Mouse (Mus musculus): ENCODE data around the gene Nrap. TPM values are rescaled to one million over a fixed set of nuclear protein-coding genes. Genes with fewer than 3 reads are reported as not detected.
A peak's percentile ranks its signal among the peaks of the same experiment; 100 is the strongest.
"Not testable (repeated sequence)": the region's sequence is repeated elsewhere in the genome, so short reads cannot be mapped to it uniquely, and the experiment has no call there.

Gene Nrap
- polyA plus RNA-seq, 1 experiment from 2014 or later: 0.65 TPM

DNA sequence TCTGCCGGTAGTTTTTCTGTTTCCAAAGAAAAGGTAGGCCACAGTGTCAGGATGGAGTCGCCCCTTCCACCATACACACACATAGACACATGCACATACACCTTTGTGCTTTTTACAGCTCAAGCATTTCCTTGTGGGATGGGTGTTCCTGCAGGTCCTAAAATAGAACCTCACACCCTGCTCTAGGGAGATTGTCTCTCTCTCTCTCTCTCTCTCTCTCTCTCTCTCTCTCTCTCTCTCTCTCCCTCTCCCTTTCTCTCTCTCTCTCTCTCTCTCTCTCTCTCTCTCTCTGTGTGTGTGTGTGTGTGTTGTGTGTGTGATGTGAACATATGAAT lies 32.5 kb downstream of the Nrap start:
- WGBS: 75% methylated on average over 2 of the region's 2 CpGs
- ATAC-seq (ENCODE audit: low FRiP score); H3K4me1 ChIP-seq; H3K4me2 ChIP-seq; H3K27ac ChIP-seq (replicated peaks); H3K27me3 ChIP-seq (replicated peaks); H3K4me3 ChIP-seq (replicated peaks); H3K9me3 ChIP-seq (replicated peaks); H3K9ac ChIP-seq (replicated peaks); H3K36me3 ChIP-seq: not testable (repeated sequence)

DNA sequence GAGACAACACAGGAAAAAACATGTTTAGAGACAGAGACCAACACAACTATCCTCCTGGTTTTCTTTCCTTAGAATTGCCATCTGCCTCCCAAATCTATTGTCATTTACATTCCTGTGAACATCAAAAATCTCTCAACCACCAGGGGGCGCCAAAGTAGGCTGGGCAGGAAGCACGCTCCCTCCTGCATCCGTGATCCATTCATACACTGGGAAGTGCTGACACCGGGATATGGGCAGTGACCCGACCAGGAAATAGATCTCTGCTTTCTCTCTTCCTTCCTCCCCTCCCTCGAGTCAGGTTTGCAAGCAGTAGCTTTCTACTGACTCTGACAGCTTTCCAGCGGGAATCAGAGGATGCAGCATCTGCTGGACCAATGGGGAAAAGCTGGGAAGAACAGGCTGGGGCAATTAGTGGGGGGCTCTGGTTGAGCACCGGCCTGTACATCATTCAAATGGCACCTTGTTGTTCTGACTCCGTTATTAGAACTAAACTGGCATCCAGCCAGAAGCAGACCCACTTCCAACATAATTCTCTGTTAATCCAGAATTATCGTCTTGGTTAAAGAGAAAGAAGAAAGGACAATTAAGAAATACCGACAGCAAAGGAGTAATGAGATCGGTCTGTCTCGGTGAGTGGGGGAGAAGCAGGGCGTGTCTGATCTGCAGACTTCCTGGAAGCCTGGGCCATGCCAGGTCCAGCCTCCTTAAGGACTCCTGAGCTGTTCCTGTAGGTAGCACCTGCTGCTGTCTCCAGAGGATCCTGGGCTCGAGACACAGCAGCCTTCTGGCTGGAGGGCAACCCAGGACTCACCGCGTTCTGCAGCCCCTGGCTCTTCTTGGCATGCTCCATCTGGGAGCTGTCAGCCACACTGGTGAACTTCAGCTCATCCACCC lies 33.1 kb downstream of the Nrap start:
- H3K4me2 ChIP-seq: no peak overlapping the region

DNA sequence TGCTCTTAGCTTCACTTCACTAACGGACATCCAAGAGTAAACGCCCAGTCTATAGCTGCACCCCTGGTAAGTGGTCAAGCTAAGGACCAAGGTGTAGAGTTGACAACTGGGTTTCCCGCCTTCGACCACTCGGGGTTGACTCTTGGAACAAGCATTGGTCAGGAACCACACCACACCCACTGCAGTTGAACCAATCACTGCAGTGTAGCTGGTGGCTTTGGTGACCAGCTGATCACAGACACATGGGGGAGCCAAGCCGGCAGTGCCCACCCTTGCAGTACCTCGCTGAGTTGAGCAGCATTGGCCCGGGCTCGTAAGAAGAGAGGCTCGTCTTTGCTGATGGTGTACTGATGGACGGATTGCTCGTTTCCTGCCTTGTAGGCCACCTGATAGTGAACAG lies 34.6 kb downstream of the Nrap start:
- WGBS: 91% methylated on average over 12 of the region's 12 CpGs
- no peak overlapping the region for H3K27ac ChIP-seq (replicated peaks)
- H3K4me3 ChIP-seq (replicated peaks): no peak overlapping the region
- no peak overlapping the region for H3K9ac ChIP-seq (replicated peaks)
- no peaks in the 10 kb centered on the region for H3K27me3 ChIP-seq (replicated peaks)
- no peaks in the 10 kb centered on the region for H3K9me3 ChIP-seq (replicated peaks)
- H3K36me3 ChIP-seq: no peaks in the 10 kb centered on the region
- ATAC-seq (ENCODE audit: low FRiP score): no peak
- peaks cover 4% of the 10 kb centered on the region; the same call in 1 of the 2 replicates for H3K4me1 ChIP-seq
- H3K4me2 ChIP-seq: no peak overlapping the region

More for the DNA sequence above, 33.1 kb downstream of the Nrap start:
- H3K4me1 ChIP-seq: peaks cover 4% of the 10 kb centered on the region; the same call in 1 of the 2 replicates
- H3K4me3 ChIP-seq (replicated peaks): no peak overlapping the region
- no peak overlapping the region for H3K27ac ChIP-seq (replicated peaks)
- no peak for ATAC-seq (ENCODE audit: low FRiP score)
- no peaks in the 10 kb centered on the region for H3K27me3 ChIP-seq (replicated peaks)
- H3K9me3 ChIP-seq (replicated peaks): no peaks in the 10 kb centered on the region
- no peaks in the 10 kb centered on the region for H3K36me3 ChIP-seq
- no peak overlapping the region for H3K9ac ChIP-seq (replicated peaks)
- 45% methylated on average over 17 of the region's 17 CpGs for WGBS

GRCm38 (mm10) chr19:56353689-56354088 lies 36.1 kb downstream of the Nrap start:
- H3K4me3 ChIP-seq (replicated peaks): no peak overlapping the region
- no peaks in the 10 kb centered on the region for H3K27me3 ChIP-seq (replicated peaks)
- H3K9ac ChIP-seq (replicated peaks): no peak overlapping the region
- ATAC-seq (ENCODE audit: low FRiP score): no peak
- no peaks in the 10 kb centered on the region for H3K9me3 ChIP-seq (replicated peaks)
- no peak overlapping the region for H3K27ac ChIP-seq (replicated peaks)
- H3K36me3 ChIP-seq: no peaks in the 10 kb centered on the region
- 88% methylated on average over 10 of the region's 10 CpGs for WGBS
- peaks cover 4% of the 10 kb centered on the region; the same call in 1 of the 2 replicates for H3K4me1 ChIP-seq
- no peak overlapping the region for H3K4me2 ChIP-seq

- no peaks in the 10 kb centered on the region for H3K36me3 ChIP-seq
- 45% methylated on average over 6 of the region's 6 CpGs for WGBS
- peaks cover 1% of the 10 kb centered on the region for H3K4me1 ChIP-seq
- no peak overlapping the region for H3K4me3 ChIP-seq (replicated peaks)
- H3K9me3 ChIP-seq (replicated peaks): no peaks in the 10 kb centered on the region
- no peak for ATAC-seq (ENCODE audit: low FRiP score)
- no peak overlapping the region for H3K27ac ChIP-seq (replicated peaks)
- H3K4me2 ChIP-seq: no peak overlapping the region
- no peak overlapping the region for H3K9ac ChIP-seq (replicated peaks)
- H3K27me3 ChIP-seq (replicated peaks): no peaks in the 10 kb centered on the region
Measured at GRCm38 (mm10) chr19:56349295-56349694, 40.5 kb downstream of the Nrap start.

DNA sequence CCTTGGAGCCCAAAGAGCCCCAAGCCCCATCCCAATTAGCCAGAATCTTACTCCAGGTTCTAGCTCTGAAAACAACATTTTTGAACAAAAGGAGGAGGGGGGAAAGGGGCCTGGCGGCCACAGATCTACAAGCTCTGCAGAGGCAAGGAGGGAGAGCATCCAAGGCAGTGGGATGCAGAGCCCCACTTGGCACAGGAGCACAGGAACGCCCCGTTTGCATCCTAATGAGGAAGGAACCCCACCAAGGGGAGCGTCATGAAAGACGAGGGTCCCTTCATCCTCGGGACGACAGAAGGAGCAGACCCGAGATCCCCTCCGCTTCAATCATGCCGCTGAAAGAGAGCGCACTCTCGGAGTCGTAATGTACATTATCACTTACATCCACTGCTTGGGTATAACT lies 43.1 kb downstream of the Nrap start:
- 37% methylated on average over 13 of the region's 13 CpGs for WGBS
- Histone ChIP-seq H3K9ac (replicated peaks) (no peak overlapping the region), H3K4me2 (no peak overlapping the region), H3K36me3 (no peaks in the 10 kb centered on the region), H3K4me1 (peaks cover 7% of the 10 kb centered on the region), H3K27ac (replicated peaks) (no peak overlapping the region), H3K27me3 (replicated peaks) (no peaks in the 10 kb centered on the region), H3K4me3 (replicated peaks) (no peak overlapping the region), H3K9me3 (replicated peaks) (no peaks in the 10 kb centered on the region)
- ATAC-seq (ENCODE audit: low FRiP score): no peak

DNA sequence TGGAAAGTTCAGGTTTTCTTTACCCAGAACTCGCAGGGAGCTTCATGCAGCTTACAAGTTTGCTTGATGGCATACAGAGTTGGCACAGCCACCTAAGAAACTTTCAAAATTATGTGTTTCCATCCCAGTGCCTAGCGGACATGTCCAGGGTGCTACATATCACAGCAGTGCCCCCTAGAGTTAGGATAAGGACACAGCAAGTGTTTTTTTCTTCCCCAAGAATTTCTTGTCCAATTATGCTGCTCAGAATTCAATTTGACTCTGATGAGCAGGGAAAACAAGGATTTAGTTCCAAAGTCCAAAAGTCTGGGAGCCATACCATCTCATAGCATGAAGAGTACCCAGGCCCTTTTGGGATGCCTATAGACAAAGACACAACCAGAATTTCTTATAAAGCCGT lies 43.8 kb downstream of the Nrap start:
- no peaks in the 10 kb centered on the region for H3K36me3 ChIP-seq
- no peak for ATAC-seq (ENCODE audit: low FRiP score)
- peaks cover 7% of the 10 kb centered on the region for H3K4me1 ChIP-seq
- no peak overlapping the region for H3K4me2 ChIP-seq
- no peak overlapping the region for H3K9ac ChIP-seq (replicated peaks)
- H3K27me3 ChIP-seq (replicated peaks): peaks cover 4% of the 10 kb centered on the region; the same call in 1 of the 2 replicates
- no peak overlapping the region for H3K4me3 ChIP-seq (replicated peaks)
- 83% methylated on average over 3 of the region's 3 CpGs for WGBS
- H3K9me3 ChIP-seq (replicated peaks): no peaks in the 10 kb centered on the region
- no peak overlapping the region for H3K27ac ChIP-seq (replicated peaks)

DNA sequence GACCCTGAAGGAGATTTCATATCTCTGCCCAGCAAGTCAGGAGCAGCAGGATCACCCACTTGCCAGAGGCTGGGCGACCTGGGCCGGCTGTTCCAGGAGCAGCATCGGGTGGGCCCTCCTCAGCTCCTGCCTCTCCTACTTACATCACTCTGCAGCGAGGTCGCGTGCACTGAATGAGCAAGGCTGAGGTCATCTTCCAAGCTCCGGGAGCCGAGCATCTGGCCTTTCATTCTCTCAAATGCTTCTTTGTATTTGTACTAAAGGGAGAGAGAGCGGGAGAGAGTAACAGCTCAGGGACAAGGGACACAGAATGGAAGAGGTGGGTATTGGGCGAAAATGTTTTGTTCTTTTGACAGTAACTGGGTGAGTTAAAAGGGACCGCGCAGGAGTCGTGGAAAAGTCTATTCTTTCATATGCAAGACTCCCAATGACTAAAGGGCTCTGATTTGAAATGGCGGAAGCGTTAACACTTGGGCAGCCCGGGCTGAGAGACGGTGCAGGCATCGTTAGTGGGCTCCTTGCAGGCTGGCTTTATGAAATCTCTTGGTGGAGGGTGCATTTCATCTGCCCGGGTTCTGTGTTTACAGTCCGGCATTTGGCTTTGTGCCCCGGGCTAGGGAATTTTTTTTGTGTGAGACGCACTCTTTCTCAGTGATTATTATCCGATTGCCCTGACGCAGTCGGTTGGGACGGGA lies 45.8 kb downstream of the Nrap start:
- ATAC-seq (ENCODE audit: low FRiP score): no peak

GRCm38 (mm10) chr19:56342006-56342405 lies 47.8 kb downstream of the Nrap start:
- no peaks in the 10 kb centered on the region for H3K36me3 ChIP-seq
- no peak overlapping the region for H3K9ac ChIP-seq (replicated peaks)
- H3K4me2 ChIP-seq: no peak overlapping the region
- peaks cover 4% of the 10 kb centered on the region; the same call in 1 of the 2 replicates for H3K27me3 ChIP-seq (replicated peaks)
- H3K4me1 ChIP-seq: peaks cover 8% of the 10 kb centered on the region
- no peaks in the 10 kb centered on the region for H3K9me3 ChIP-seq (replicated peaks)
- H3K4me3 ChIP-seq (replicated peaks): no peak overlapping the region
- ATAC-seq (ENCODE audit: low FRiP score): no peak
- WGBS: 75% methylated on average over 8 of the region's 8 CpGs
- no peak overlapping the region for H3K27ac ChIP-seq (replicated peaks)

More for the DNA sequence above, 45.8 kb downstream of the Nrap start:
- Histone ChIP-seq H3K27me3 (replicated peaks) (peaks cover 4% of the 10 kb centered on the region; the same call in 1 of the 2 replicates), H3K36me3 (no peaks in the 10 kb centered on the region), H3K4me3 (replicated peaks) (no peak overlapping the region), H3K9me3 (replicated peaks) (no peaks in the 10 kb centered on the region), H3K9ac (replicated peaks) (no peak overlapping the region), H3K4me1 (peaks cover 7% of the 10 kb centered on the region), H3K27ac (replicated peaks) (no peak overlapping the region), H3K4me2 (peak overlapping the region; percentile 15)
- WGBS: 24% methylated on average over 26 of the region's 26 CpGs

DNA sequence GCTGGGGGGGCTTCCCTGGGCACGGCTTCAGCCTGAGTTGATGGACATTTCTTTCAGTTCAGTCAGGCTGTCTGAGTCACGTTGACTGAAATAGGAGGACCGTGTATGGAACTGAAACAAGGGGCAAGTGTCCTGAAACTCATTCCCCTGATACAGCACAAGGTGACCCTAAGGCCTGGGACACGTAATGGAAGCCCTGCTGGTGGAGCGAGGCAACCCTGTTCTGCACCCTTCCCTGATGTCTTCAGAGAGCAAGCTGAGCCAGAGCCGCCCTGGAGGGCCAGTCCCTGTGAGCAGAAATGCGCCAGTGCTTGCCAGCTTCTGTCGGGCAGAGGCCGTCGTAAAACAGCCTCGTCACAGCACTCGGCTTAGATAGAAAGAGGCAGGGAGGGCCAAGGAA lies 53.0 kb downstream of the Nrap start:
- H3K4me2 ChIP-seq: no peak overlapping the region
- no peak overlapping the region for H3K27ac ChIP-seq (replicated peaks)
- peaks cover 3% of the 10 kb centered on the region; the same call in 1 of the 2 replicates for H3K4me1 ChIP-seq
- 53% methylated on average over 12 of the region's 12 CpGs for WGBS
- H3K36me3 ChIP-seq: no peaks in the 10 kb centered on the region
- no peak overlapping the region for H3K9ac ChIP-seq (replicated peaks)
- no peak overlapping the region for H3K4me3 ChIP-seq (replicated peaks)
- no peak for ATAC-seq (ENCODE audit: low FRiP score)
- H3K27me3 ChIP-seq (replicated peaks): peaks cover 4% of the 10 kb centered on the region; the same call in 1 of the 2 replicates
- no peaks in the 10 kb centered on the region for H3K9me3 ChIP-seq (replicated peaks)

DNA sequence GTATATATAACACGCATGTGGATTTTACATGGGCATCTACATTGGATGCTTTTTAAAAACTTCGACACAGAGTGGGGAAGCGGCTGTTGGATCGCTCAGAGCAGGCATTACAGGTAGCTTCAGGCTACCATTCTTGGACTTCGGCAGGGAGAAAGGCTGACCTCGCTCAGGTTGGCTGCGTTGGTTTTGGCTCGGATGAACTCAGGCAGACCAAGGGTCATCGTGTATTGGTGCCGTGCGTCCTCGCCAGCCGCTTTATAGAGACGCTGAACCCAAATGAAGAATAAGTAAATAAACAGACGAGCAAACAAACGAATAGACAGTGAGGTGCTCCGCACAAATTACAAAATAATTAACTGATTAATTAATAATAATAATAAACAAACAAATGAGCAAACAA lies 53.5 kb downstream of the Nrap start:
- Histone ChIP-seq H3K27me3 (replicated peaks) (peaks cover 3% of the 10 kb centered on the region; the same call in 1 of the 2 replicates), H3K4me1 (peaks cover 3% of the 10 kb centered on the region; the same call in 1 of the 2 replicates), H3K27ac (replicated peaks) (no peak overlapping the region), H3K36me3 (no peaks in the 10 kb centered on the region), H3K4me3 (replicated peaks) (no peak overlapping the region), H3K4me2 (no peak overlapping the region), H3K9ac (replicated peaks) (no peak overlapping the region), H3K9me3 (replicated peaks) (no peaks in the 10 kb centered on the region)
- 95% methylated on average over 17 of the region's 17 CpGs for WGBS
- no peak for ATAC-seq (ENCODE audit: low FRiP score)

Measured in neural tube, embryonic 15.5 days (tissue).